Mouse (Mus musculus): ENCODE data around the gene Adamts2. TPM values are rescaled to one million over a fixed set of nuclear protein-coding genes. Genes with fewer than 3 reads are reported as not detected.

Gene Adamts2
- 2.2 and 2.3 TPM in 2 replicates for polyA plus RNA-seq (2015; fragmentation: Nextera tagmentation; extraction: Ambion mirVana)

DNA sequence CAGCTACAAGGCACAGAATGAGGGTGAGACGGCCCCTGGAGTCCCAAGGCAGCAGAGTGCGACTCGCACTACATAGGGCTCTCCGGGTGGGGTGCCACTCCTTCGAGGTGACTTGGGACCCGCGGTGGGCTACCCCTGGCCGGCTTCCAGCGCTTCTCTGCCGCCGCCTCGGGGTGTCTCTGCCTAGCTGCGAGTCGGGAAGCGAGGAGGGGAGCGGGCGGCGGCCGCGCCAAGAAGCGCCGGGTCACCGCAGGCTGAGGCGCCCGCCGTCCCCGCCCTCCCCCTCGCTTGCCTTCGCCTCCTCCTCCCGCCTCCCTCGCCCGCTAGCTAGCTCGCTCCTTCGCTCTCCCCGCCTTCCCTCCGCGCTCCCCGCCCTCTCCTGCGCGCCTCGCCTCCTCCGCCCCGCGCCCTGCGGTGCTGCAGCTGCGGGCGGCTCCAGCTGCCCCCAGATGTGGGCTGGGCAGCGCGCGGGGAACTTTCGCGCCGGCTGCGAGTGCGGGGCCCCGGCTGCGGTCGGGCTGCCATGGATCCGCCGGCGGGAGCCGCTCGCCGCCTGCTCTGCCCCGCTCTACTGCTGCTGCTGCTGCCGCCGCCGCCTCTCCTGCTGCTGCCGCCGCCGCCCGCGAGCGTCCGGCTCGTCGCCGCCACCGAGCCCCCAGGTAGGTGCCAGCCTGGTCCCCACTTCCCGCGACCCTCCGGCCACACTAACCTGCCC is at the start of gene Adamts2:
Gene Adamts2, plus strand, starts transcription at position 444 of the 715 bp plus-strand sequence.
- Histone ChIP-seq H3K36me3 (replicated peaks; ENCODE audit: insufficient read depth, low read length) (no peaks in the 10 kb centered on the region), H3K4me2 (ENCODE audit: low read depth, low read length) (peak within 1 kb of the TSS; percentile 64), H3K27me3 (ENCODE audit: insufficient read depth, low read length) (peaks cover 58% of the 10 kb centered on the region), H3K27ac (ENCODE audit: low read depth) (no peak within 1 kb of the TSS), H3K4me1 (ENCODE audit: insufficient read depth) (no peaks in the 10 kb centered on the region), H3K9ac (replicated peaks) (no peak within 1 kb of the TSS), H3K9me3 (ENCODE audit: low read length) (no peaks in the 10 kb centered on the region), H3K4me3 (ENCODE audit: low read depth, low read length) (peak within 1 kb of the TSS; percentile 40)
- under 1% methylated on average over 54 of the region's 82 CpGs for WGBS (ENCODE audit: insufficient replicate concordance)
- DNase-seq (peak; percentile 33), ATAC-seq (no peak)
- TF ChIP-seq CTCF (IDR thresholded peaks at IDR 0.05; ENCODE audit: low read depth) (no peak), EP300 (IDR thresholded peaks at IDR 0.05; ENCODE audit: low read depth) (no peak)

DNA sequence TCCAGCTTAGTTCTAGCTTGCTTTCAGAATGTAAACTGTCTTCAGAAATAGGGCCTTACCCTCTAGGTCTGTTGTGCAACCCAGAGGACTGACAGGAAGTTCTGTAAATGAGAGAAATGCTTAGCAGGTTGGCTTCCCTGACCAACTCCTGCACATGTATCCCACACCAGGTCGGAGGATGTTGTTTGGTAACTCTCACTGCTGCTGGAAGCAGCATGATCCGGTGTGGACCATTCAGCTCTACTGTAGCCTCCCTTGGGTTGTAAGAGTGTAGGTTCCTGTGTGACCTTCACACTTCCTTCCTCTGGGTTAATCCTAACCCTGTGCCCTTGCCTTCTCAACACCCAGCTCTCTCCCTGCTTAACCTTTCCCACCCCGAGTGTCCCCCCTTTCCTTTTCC is 44.8 kb upstream of the Adamts2 start:
- 67% methylated on average over 3 of the region's 3 CpGs for WGBS (ENCODE audit: insufficient replicate concordance)

DNA sequence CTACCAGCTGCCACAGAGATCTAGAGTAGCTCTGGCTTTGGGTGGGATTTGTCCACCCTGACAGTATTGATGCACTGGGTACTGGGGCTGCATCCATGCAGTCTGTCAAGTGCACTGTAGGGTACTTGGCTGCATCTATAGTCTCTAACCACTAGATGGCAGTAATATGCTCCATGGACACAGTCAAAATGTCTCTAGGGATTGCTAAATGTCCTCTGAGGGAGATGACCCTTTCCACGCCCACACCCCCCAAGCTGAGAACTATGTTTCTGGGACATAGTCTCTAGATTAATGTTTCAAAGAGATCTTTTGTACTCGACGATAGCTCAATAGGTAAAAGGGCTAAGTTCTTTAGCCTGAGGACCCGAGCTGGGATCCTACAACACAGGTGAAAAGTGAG is 42.8 kb upstream of the Adamts2 start:
- no peak for DNase-seq

More for the DNA sequence above, 44.8 kb upstream of the Adamts2 start:
- Histone ChIP-seq H3K36me3 (replicated peaks; ENCODE audit: insufficient read depth, low read length) (no peaks in the 10 kb centered on the region), H3K27me3 (ENCODE audit: insufficient read depth, low read length) (no peaks in the 10 kb centered on the region), H3K4me3 (ENCODE audit: low read depth, low read length) (no peak overlapping the region), H3K9me3 (ENCODE audit: low read length) (no peaks in the 10 kb centered on the region), H3K27ac (ENCODE audit: low read depth) (no peak overlapping the region), H3K4me1 (ENCODE audit: insufficient read depth) (no peaks in the 10 kb centered on the region), H3K9ac (replicated peaks) (no peak overlapping the region), H3K4me2 (ENCODE audit: low read depth, low read length) (no peak overlapping the region)
- TF ChIP-seq CTCF (IDR thresholded peaks at IDR 0.05; ENCODE audit: low read depth) (no peak), EP300 (IDR thresholded peaks at IDR 0.05; ENCODE audit: low read depth) (no peak)
- DNase-seq (no peak), ATAC-seq (no peak)

DNA sequence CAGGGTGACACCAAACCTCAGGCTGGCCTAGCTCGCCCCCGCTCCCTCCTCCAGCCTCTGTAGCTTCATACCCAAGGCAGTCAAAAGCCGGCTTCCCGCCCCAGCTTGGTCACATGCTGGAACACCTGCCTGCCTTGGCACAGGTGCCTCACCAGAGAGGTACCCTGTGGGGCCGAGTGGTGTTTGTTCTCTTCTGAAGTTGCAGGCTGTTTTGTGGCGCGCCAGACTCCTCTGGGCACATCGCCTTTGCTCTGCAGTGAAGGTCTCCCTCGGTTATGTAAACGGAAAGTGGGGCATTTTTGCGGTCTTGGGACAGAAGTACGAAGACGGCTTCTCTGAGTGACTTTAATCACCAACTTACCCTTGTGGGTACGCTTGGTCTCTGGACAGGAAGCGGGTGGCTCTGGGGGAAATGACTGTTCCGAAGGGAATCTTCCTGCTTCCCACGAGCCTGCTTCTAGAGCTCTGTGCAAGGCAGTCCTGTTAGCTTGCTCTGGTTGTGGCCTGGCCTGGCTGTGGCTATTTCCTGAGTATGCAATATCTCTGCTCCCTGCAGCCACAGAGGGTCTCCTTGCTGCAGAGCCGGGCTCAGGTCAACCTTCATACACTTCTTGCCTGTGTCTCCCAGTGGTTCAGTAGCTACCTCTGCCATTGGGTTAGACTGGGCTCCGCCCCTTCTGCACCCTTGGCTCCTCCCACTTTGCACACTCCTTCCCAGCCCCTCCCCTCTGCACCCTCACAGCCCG is 36.2 kb upstream of the Adamts2 start:
- no peaks in the 10 kb centered on the region for H3K9me3 ChIP-seq (ENCODE audit: low read length)
- peaks cover 5% of the 10 kb centered on the region; the same call in 1 of the 2 replicates for H3K4me1 ChIP-seq (ENCODE audit: insufficient read depth)
- H3K27ac ChIP-seq (ENCODE audit: low read depth): no peak overlapping the region
- ATAC-seq (peak; percentile 47; the same call in 1 of the 2 replicates), DNase-seq (peak; percentile 50)
- WGBS (ENCODE audit: insufficient replicate concordance): 25% methylated on average over 20 of the region's 20 CpGs
- peak overlapping the region; percentile 7; the same call in 1 of the 2 replicates for H3K4me3 ChIP-seq (ENCODE audit: low read depth, low read length)
- H3K4me2 ChIP-seq (ENCODE audit: low read depth, low read length): peak overlapping the region; percentile 52
- H3K9ac ChIP-seq (replicated peaks): no peak overlapping the region
- no peaks in the 10 kb centered on the region for H3K36me3 ChIP-seq (replicated peaks; ENCODE audit: insufficient read depth, low read length)
- TF ChIP-seq EP300 (IDR thresholded peaks at IDR 0.05; ENCODE audit: low read depth) (no peak), CTCF (IDR thresholded peaks at IDR 0.05; ENCODE audit: low read depth) (no peak)
- H3K27me3 ChIP-seq (ENCODE audit: insufficient read depth, low read length): no peaks in the 10 kb centered on the region

More for the DNA sequence above, 42.8 kb upstream of the Adamts2 start:
- 35% methylated on average over 4 of the region's 4 CpGs for WGBS (ENCODE audit: insufficient replicate concordance)
- Histone ChIP-seq H3K27ac (ENCODE audit: low read depth) (no peak overlapping the region), H3K4me2 (ENCODE audit: low read depth, low read length) (no peak overlapping the region), H3K9ac (replicated peaks) (no peak overlapping the region), H3K9me3 (ENCODE audit: low read length) (no peaks in the 10 kb centered on the region), H3K4me1 (ENCODE audit: insufficient read depth) (no peaks in the 10 kb centered on the region), H3K36me3 (replicated peaks; ENCODE audit: insufficient read depth, low read length) (no peaks in the 10 kb centered on the region), H3K4me3 (ENCODE audit: low read depth, low read length) (no peak overlapping the region), H3K27me3 (ENCODE audit: insufficient read depth, low read length) (no peaks in the 10 kb centered on the region)
- no peak for ATAC-seq
- TF ChIP-seq EP300 (IDR thresholded peaks at IDR 0.05; ENCODE audit: low read depth): no peak
- peak; percentile 77 for TF ChIP-seq CTCF (IDR thresholded peaks at IDR 0.05; ENCODE audit: low read depth)

DNA sequence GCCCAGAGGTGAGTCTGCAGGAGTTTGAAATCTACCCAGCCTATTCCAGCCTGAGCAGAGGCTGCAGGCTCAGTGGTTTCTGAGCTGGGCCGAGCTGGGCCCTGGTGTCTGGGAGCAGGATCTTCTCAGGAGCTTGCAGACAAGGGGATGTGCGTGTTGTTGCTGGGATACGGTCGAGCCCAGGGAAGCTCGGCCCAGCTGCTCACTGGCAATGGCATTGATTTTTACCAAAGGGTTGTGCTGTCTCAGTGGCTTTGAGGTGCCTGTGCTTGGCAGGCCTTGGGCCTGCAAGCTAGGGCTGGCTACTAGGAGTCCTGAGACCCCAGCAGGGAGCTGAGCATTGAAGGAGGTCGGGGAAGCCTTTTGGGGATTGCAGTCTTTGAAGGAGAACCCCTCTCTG is 30.4 kb upstream of the Adamts2 start:
- no peak for ATAC-seq
- WGBS (ENCODE audit: insufficient replicate concordance): 70% methylated on average over 6 of the region's 6 CpGs
- TF ChIP-seq EP300 (IDR thresholded peaks at IDR 0.05; ENCODE audit: low read depth) (no peak), CTCF (IDR thresholded peaks at IDR 0.05; ENCODE audit: low read depth) (no peak)

DNA sequence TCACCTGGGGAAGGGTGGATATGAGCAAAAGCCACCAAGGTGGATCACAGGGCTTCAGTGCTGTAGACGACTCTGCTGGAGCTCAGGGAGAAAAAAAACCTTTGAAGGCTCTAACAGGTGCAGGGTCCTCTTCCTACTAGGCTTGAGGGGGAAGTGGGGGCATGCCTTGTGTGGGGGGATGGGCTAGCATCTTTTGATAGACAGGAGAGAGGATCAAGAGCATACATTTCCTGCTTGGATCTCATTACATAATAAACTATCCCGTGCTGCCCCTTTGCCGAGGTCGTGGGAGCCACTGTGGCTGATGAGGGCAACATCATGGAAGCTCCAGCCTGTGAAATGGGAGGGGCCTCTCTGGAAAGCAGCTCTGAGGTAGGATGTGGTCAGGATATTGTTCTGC is 25.4 kb upstream of the Adamts2 start:
- no peak overlapping the region for H3K4me2 ChIP-seq (ENCODE audit: low read depth, low read length)
- DNase-seq (no peak), ATAC-seq (no peak)
- H3K27me3 ChIP-seq (ENCODE audit: insufficient read depth, low read length): no peaks in the 10 kb centered on the region
- H3K4me3 ChIP-seq (ENCODE audit: low read depth, low read length): no peak overlapping the region
- WGBS (ENCODE audit: insufficient replicate concordance): 18% methylated on average over 4 of the region's 4 CpGs
- H3K4me1 ChIP-seq (ENCODE audit: insufficient read depth): no peaks in the 10 kb centered on the region
- no peak overlapping the region for H3K9ac ChIP-seq (replicated peaks)
- H3K27ac ChIP-seq (ENCODE audit: low read depth): no peak overlapping the region
- no peaks in the 10 kb centered on the region for H3K9me3 ChIP-seq (ENCODE audit: low read length)
- TF ChIP-seq EP300 (IDR thresholded peaks at IDR 0.05; ENCODE audit: low read depth): no peak
- no peak for TF ChIP-seq CTCF (IDR thresholded peaks at IDR 0.05; ENCODE audit: low read depth)
- no peaks in the 10 kb centered on the region for H3K36me3 ChIP-seq (replicated peaks; ENCODE audit: insufficient read depth, low read length)

More for the DNA sequence above, 30.4 kb upstream of the Adamts2 start:
- no peak overlapping the region for H3K27ac ChIP-seq (ENCODE audit: low read depth)
- H3K36me3 ChIP-seq (replicated peaks; ENCODE audit: insufficient read depth, low read length): no peaks in the 10 kb centered on the region
- no peak overlapping the region for H3K4me3 ChIP-seq (ENCODE audit: low read depth, low read length)
- H3K9me3 ChIP-seq (ENCODE audit: low read length): no peaks in the 10 kb centered on the region
- DNase-seq: no peak
- no peak overlapping the region for H3K4me2 ChIP-seq (ENCODE audit: low read depth, low read length)
- no peak overlapping the region for H3K9ac ChIP-seq (replicated peaks)
- no peaks in the 10 kb centered on the region for H3K27me3 ChIP-seq (ENCODE audit: insufficient read depth, low read length)
- H3K4me1 ChIP-seq (ENCODE audit: insufficient read depth): no peaks in the 10 kb centered on the region

All from liver, postnatal 0 days (tissue).